Mouse (Mus musculus): ENCODE results near the gene Sufu.

- TF ChIP-seq POLR2A (IDR thresholded peaks at IDR 0.05; ENCODE audit: control insufficient read depth in 1 of 2, insufficient read depth in 1 of 2, low read depth in 1 of 2, low read length in 2 of 2, poor library complexity in 1 of 2) (no peak), EP300 (IDR thresholded peaks at IDR 0.05; ENCODE audit: low read depth in 1 of 2, low read length in 2 of 2) (no peak), ELF1 (IDR thresholded peaks at IDR 0.05; ENCODE audit: low read depth, low read length) (no peak), CTCF (IDR thresholded peaks at IDR 0.05 in 2 of 3, conservative IDR thresholded peaks at IDR 0.05 in 1 of 3; ENCODE audit: control insufficient read depth in 1 of 3, insufficient read depth in 1 of 3, low read depth in 2 of 3, low read length in 3 of 3, poor library complexity in 1 of 3, severe bottlenecking in 1 of 3) (no peak), GABPA (IDR thresholded peaks at IDR 0.05; ENCODE audit: low read depth, low read length) (no peak), USF1 (IDR thresholded peaks at IDR 0.05; ENCODE audit: low read depth, low read length) (no peak), KAT2A (conservative IDR thresholded peaks at IDR 0.05; ENCODE audit: low read depth, low read length) (no peak), POLR2AphosphoS2 (IDR thresholded peaks at IDR 0.05; ENCODE audit: low read length) (no peak), ZNF384 (IDR thresholded peaks at IDR 0.05; ENCODE audit: low read depth, low read length) (peak; percentile 82), MAFK (IDR thresholded peaks at IDR 0.05; ENCODE audit: borderline replicate concordance, low read depth, low read length) (no peak)
Measured at GRCm38 (mm10) chr19:46347146-46347545, 49.5 kb upstream of the Sufu start.
